Mouse (Mus musculus) heart, embryonic 13.5 days (tissue): ENCODE measurements around the gene Tacr2. TPM values are rescaled to one million over a fixed set of nuclear protein-coding genes. Genes with fewer than 3 reads are reported as not detected.

ENCODE experiments used
- ATAC-seq: fragments of 200-750 bp; cut with Nextera tagmentation; 2 replicates; pipeline ENCODE4 v1.8.0; 2017; ENCODE audit warnings: moderate TSS enrichment; ENCODE audit not compliant: insufficient number of reproducible peaks, low FRiP score, low TSS enrichment; ENCODE audit errors: extremely low read depth
- H3K27ac ChIP-seq: fragments of 300-500 bp; sonication (generic); replicated peaks from 2 replicates; pipeline ENCODE4 v1.5.1; 2015; ENCODE audit warnings: moderate library complexity, mild to moderate bottlenecking, inconsistent platforms
- H3K27me3 ChIP-seq: fragments of 300-500 bp; sonication (generic); replicated peaks from 2 replicates; pipeline ENCODE4 v1.6.1; 2015; ENCODE audit warnings: mild to moderate bottlenecking, inconsistent platforms
- H3K36me3 ChIP-seq: fragments of 300-500 bp; sonication (generic); 2 replicates; pipeline ENCODE4 v1.6.1; 2015; ENCODE audit warnings: mild to moderate bottlenecking, inconsistent platforms
- H3K4me1 ChIP-seq: fragments of 300-500 bp; sonication (generic); 2 replicates; pipeline ENCODE4 v1.6.1; 2015; ENCODE audit warnings: inconsistent platforms
- H3K4me2 ChIP-seq: fragments of 300-500 bp; sonication (generic); 2 replicates; pipeline ENCODE4 v1.6.1; 2015; ENCODE audit warnings: inconsistent platforms, mild to moderate bottlenecking, moderate library complexity
- H3K4me3 ChIP-seq: fragments of 300-500 bp; sonication (generic); 2 replicates; pipeline ENCODE4 v1.5.1; 2015; ENCODE audit warnings: moderate library complexity, mild to moderate bottlenecking, inconsistent platforms
- H3K9ac ChIP-seq: fragments of 300-500 bp; sonication (generic); 2 replicates; pipeline ENCODE4 v1.6.1; 2015; ENCODE audit warnings: inconsistent platforms, mild to moderate bottlenecking, moderate library complexity
- H3K9me3 ChIP-seq: fragments of 300-500 bp; sonication (generic); 2 replicates; pipeline ENCODE4 v1.6.1; 2016; ENCODE audit warnings: inconsistent platforms
- WGBS: fragments of 180-500 bp; shearing (Covaris S2); methylation state at CpG from one replicate; pipeline ENCODE4 v1.1.7; 2015; ENCODE audit warnings: mixed read lengths; 5-methylcytosine and 5-hydroxymethylcytosine counted together
- polyA plus RNA-seq: library from polyadenylated mRNA; unstranded; fragments of >200 nt; fragmentation: Nextera tagmentation; extraction: Ambion mirVana; gene quantifications from 2 replicates; pipeline ENCODE4 v1.2.1, GENCODE M21; 2015

Tacr2 gene
- polyA plus RNA-seq, 1 experiment from 2014 or later, result not detected

GRCm38 (mm10) chr10:62306483-62306882 is 54.2 kb downstream of the Tacr2 start:
- Histone ChIP-seq H3K9me3 (no peaks in the 10 kb centered on the region), H3K4me1 (peaks cover 23% of the 10 kb centered on the region), H3K4me2 (no peak overlapping the region), H3K4me3 (no peak overlapping the region), H3K27ac (peak overlapping the region; percentile 46), H3K27me3 (no peaks in the 10 kb centered on the region), H3K36me3 (peaks cover 75% of the 10 kb centered on the region), H3K9ac (0 out of 2 replicates have a peak overlapping the region, but pooled peaks have one; percentile 7)
- ATAC-seq, result no peak
- WGBS, result 36% methylated on average over 3 of the region's 3 CpGs

GRCm38 (mm10) chr10:62308896-62309491 is 56.8 kb downstream of the Tacr2 start:
- Histone ChIP-seq H3K9me3 (no peaks in the 10 kb centered on the region), H3K9ac (no peak overlapping the region), H3K27ac (no peak overlapping the region), H3K4me3 (no peak overlapping the region), H3K36me3 (peaks cover 68% of the 10 kb centered on the region), H3K4me2 (no peak overlapping the region), H3K4me1 (peaks cover 31% of the 10 kb centered on the region), H3K27me3 (no peaks in the 10 kb centered on the region)
- 90% methylated on average over 11 of the region's 11 CpGs for WGBS
- ATAC-seq, result no peak

GRCm38 (mm10) chr10:62309593-62309992 is 57.4 kb downstream of the Tacr2 start:
- ATAC-seq, result no peak
- Histone ChIP-seq H3K27ac (no peak overlapping the region), H3K4me1 (peaks cover 37% of the 10 kb centered on the region), H3K4me3 (no peak overlapping the region), H3K9me3 (no peaks in the 10 kb centered on the region), H3K27me3 (no peaks in the 10 kb centered on the region), H3K36me3 (peaks cover 68% of the 10 kb centered on the region), H3K9ac (no peak overlapping the region), H3K4me2 (no peak overlapping the region)
- 84% methylated on average over 5 of the region's 5 CpGs for WGBS

GRCm38 (mm10) chr10:62310259-62311039 is 58.2 kb downstream of the Tacr2 start:
- Histone ChIP-seq H3K27me3 (no peaks in the 10 kb centered on the region), H3K9me3 (no peaks in the 10 kb centered on the region), H3K4me3 (no peak overlapping the region), H3K27ac (peak overlapping the region; percentile 26; the same call in 1 of the 2 replicates), H3K36me3 (peaks cover 71% of the 10 kb centered on the region), H3K4me2 (no peak overlapping the region), H3K4me1 (peaks cover 38% of the 10 kb centered on the region), H3K9ac (no peak overlapping the region)
- no peak for ATAC-seq
- WGBS, result 64% methylated on average over 10 of the region's 10 CpGs

- Histone ChIP-seq H3K27ac (0 out of 2 replicates have a peak overlapping the region, but pooled peaks have one; percentile 15), H3K36me3 (peaks cover 77% of the 10 kb centered on the region), H3K27me3 (no peaks in the 10 kb centered on the region), H3K9me3 (no peaks in the 10 kb centered on the region), H3K4me1 (peaks cover 41% of the 10 kb centered on the region), H3K4me3 (no peak overlapping the region), H3K9ac (no peak overlapping the region), H3K4me2 (no peak overlapping the region)
- no peak for ATAC-seq
- WGBS, result 58% methylated on average over 6 of the region's 6 CpGs
Observed at GRCm38 (mm10) chr10:62311464-62311863, 59.2 kb downstream of the Tacr2 start.

GRCm38 (mm10) chr10:62313140-62313539 is 60.9 kb downstream of the Tacr2 start:
- H3K4me1 ChIP-seq, result peaks cover 49% of the 10 kb centered on the region
- H3K4me3 ChIP-seq, result no peak overlapping the region
- H3K4me2 ChIP-seq, result no peak overlapping the region
- WGBS, result 76% methylated on average over 10 of the region's 10 CpGs
- H3K9me3 ChIP-seq, result no peaks in the 10 kb centered on the region
- no peak overlapping the region for H3K27ac ChIP-seq
- peaks cover 61% of the 10 kb centered on the region for H3K36me3 ChIP-seq
- H3K9ac ChIP-seq, result no peak overlapping the region
- ATAC-seq, result no peak
- H3K27me3 ChIP-seq, result no peaks in the 10 kb centered on the region

- WGBS, result 48% methylated on average over 15 of the region's 15 CpGs
- peak overlapping the region; percentile 50; the same call in 1 of the 2 replicates for H3K9ac ChIP-seq
- no peak for ATAC-seq
- no peak overlapping the region for H3K4me3 ChIP-seq
- H3K36me3 ChIP-seq, result peaks cover 53% of the 10 kb centered on the region
- H3K4me2 ChIP-seq, result no peak overlapping the region
- peaks cover 57% of the 10 kb centered on the region for H3K4me1 ChIP-seq
- no peaks in the 10 kb centered on the region for H3K9me3 ChIP-seq
- no peaks in the 10 kb centered on the region for H3K27me3 ChIP-seq
- H3K27ac ChIP-seq, result peak overlapping the region; percentile 69
Observed at GRCm38 (mm10) chr10:62313885-62314424, 61.7 kb downstream of the Tacr2 start.

Other genes with a start within 250 kb of the Tacr2 start
- 0.33 TPM in 1 of 2 replicates, not detected in the other for gene Neurog3, start 119.3 kb upstream of the Tacr2 start, polyA plus RNA-seq
- gene Fam241b, start 108.5 kb upstream of the Tacr2 start, polyA plus RNA-seq, result 3.3 and 4.0 TPM in 2 replicates
- gene Tspan15, start 21.2 kb upstream of the Tacr2 start, polyA plus RNA-seq, result 5.7 and 7.0 TPM in 2 replicates
- 163 and 170 TPM in 2 replicates for gene Hk1, start 127.5 kb downstream of the Tacr2 start, polyA plus RNA-seq
- 0.37 and 0.97 TPM in 2 replicates for gene Hkdc1, start 170.1 kb downstream of the Tacr2 start, polyA plus RNA-seq
- 0.56 and 0.61 TPM in 2 replicates for gene 4930507D05Rik, start 197.1 kb downstream of the Tacr2 start, polyA plus RNA-seq
- 26.6 and 27.0 TPM in 2 replicates for gene Supv3l1, start 197.3 kb downstream of the Tacr2 start, polyA plus RNA-seq
- gene Vps26a, start 234.4 kb downstream of the Tacr2 start, polyA plus RNA-seq, result 67.5 and 70.3 TPM in 2 replicates